ENCODE assay signal across 9 mouse cellular contexts in the genomic region with DNA sequence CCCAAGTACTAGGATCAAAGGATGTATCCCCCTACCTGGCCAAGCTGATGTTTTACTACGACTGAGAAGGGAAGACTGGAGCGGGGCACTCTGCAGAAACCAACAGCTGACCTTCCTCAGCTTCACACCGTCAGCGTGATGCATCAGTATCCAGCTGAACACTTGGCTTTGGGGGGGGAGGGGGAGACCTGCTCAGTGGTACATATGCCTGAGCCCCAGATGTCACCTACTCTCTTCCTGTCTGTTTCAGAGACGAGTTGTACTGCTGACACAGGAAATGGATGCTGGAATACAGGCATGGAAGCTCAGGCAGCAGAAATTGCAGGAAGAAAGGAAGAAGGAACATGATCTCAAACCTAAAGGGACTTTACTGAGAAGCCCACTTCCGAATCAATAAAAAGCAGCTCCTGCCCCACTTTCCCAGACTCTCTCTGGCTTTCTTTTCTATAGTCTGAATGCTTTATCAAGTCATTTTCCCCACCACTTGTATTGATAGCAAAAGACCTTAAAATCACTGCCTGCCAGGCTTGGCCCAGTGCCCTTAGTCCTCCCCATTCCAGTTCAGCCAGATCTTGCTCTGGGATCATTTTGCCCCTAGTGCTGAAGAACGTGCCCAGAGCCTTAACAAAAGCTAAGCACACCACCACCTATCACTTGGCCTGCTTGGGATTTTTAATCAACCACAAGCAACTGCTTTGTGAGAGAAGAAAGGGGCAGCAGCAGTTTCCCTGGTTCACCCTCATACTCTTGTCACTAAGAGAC. TPM values are rescaled to one million over a fixed set of nuclear protein-coding genes. Genes with fewer than 3 reads are reported as not detected.
DNase-seq lines count a peak whose midpoint lies in the region; ATAC-seq and TF ChIP-seq lines count a peak whose summit lies in the region.
"Had no signal": no experiment of that assay in that cellular context is flagged by ENCODE, and none has a peak within 500 bp of the region (broad histone marks: within the 10 kb centered on the region; RNA-seq: fewer than 3 reads in every experiment).

No protein-coding gene starts in this region.

- no peaks in the 10 kb centered on the region for H3K9me3 ChIP-seq in hindbrain, embryonic 10.5 days
- no peaks in the 10 kb centered on the region for H3K9me3 ChIP-seq in hindbrain, postnatal 0 days (ENCODE audit: low read length)
- no peaks in the 10 kb centered on the region for H3K9me3 ChIP-seq in embryonic facial prominence, embryonic 10.5 days
- H3K9me3 ChIP-seq in hindbrain, embryonic 13.5 days, result no peaks in the 10 kb centered on the region
- no peaks in the 10 kb centered on the region for H3K9me3 ChIP-seq in midbrain, embryonic 14.5 days (ENCODE audit: control insufficient read depth, low read length)

- ATAC-seq in hindbrain, postnatal 0 days, result no peak
- ATAC-seq in hindbrain, embryonic 13.5 days (ENCODE audit: low FRiP score), result no peak
- no peak for ATAC-seq in midbrain, embryonic 14.5 days (ENCODE audit: low FRiP score, low TSS enrichment)

- H3K4me2 ChIP-seq in hindbrain, postnatal 0 days (ENCODE audit: low read depth, low read length), result no peak overlapping the region
- H3K4me2 ChIP-seq in hindbrain, embryonic 13.5 days, result peak overlapping the region; percentile 71
- peak overlapping the region; percentile 67 for H3K4me2 ChIP-seq in midbrain, embryonic 14.5 days (ENCODE audit: low read length)

- H3K4me1 ChIP-seq in hindbrain, embryonic 10.5 days (replicated peaks), result peaks cover 73% of the 10 kb centered on the region
- 0 out of 2 replicates have a peak, but pooled peaks cover 10% of the 10 kb centered on the region for H3K4me1 ChIP-seq in hindbrain, postnatal 0 days (ENCODE audit: insufficient read depth, low read length)
- H3K4me1 ChIP-seq in embryonic facial prominence, embryonic 10.5 days, result peaks cover 65% of the 10 kb centered on the region
- H3K4me1 ChIP-seq in hindbrain, embryonic 13.5 days (replicated peaks), result peaks cover 72% of the 10 kb centered on the region
- H3K4me1 ChIP-seq in midbrain, embryonic 14.5 days (ENCODE audit: control insufficient read depth, insufficient read depth, low read length), result peaks cover 34% of the 10 kb centered on the region

- no peak for TF ChIP-seq CTCF in hindbrain, postnatal 0 days (IDR thresholded peaks at IDR 0.05; ENCODE audit: low read depth)
- no peak for TF ChIP-seq CTCF in layer of hippocampus, adult 2 months (conservative IDR thresholded peaks at IDR 0.05)

- DNase-seq in hindbrain, embryonic 10.5 days (ENCODE audit: low spot score), result no peak
- no peak for DNase-seq in hindbrain, postnatal 0 days (ENCODE audit: low spot score)
- no peak for DNase-seq in embryonic facial prominence, embryonic 10.5 days (ENCODE audit: low spot score)
- DNase-seq in midbrain, embryonic 14.5 days, result no peak
- no peak for DNase-seq in layer of hippocampus, adult 2 months (ENCODE audit: low spot score in 2 of 2)
- no peak for DNase-seq in cerebellum, adult 18-20 months
- DNase-seq in adrenal gland, postnatal 14 days, result no peak
- DNase-seq: cerebellum, adult 9-11 months had no signal

- peak overlapping the region; percentile 98 for H3K27ac ChIP-seq in hindbrain, embryonic 10.5 days
- no peak overlapping the region for H3K27ac ChIP-seq in hindbrain, postnatal 0 days
- peak overlapping the region; percentile 35; the same call in 1 of the 2 replicates for H3K27ac ChIP-seq in embryonic facial prominence, embryonic 10.5 days (replicated peaks)
- H3K27ac ChIP-seq in hindbrain, embryonic 13.5 days, result peak overlapping the region; percentile 87
- 0 out of 2 replicates have a peak overlapping the region, but pooled peaks have one; percentile 84 for H3K27ac ChIP-seq in midbrain, embryonic 14.5 days (replicated peaks; ENCODE audit: low read depth, low read length)
- no peak overlapping the region for H3K27ac ChIP-seq in layer of hippocampus, adult 2 months

- 73% methylated on average over 7 of the region's 7 CpGs for WGBS in hindbrain, embryonic 10.5 days
- 53% methylated on average over 7 of the region's 7 CpGs for WGBS in hindbrain, postnatal 0 days
- 71% methylated on average over 7 of the region's 7 CpGs for WGBS in embryonic facial prominence, embryonic 10.5 days
- 73% methylated on average over 7 of the region's 7 CpGs for WGBS in hindbrain, embryonic 13.5 days
- WGBS in midbrain, embryonic 14.5 days, result 66% methylated on average over 7 of the region's 7 CpGs

- peaks cover 22% of the 10 kb centered on the region for H3K36me3 ChIP-seq in hindbrain, embryonic 10.5 days
- peaks cover 7% of the 10 kb centered on the region; the same call in 1 of the 2 replicates for H3K36me3 ChIP-seq in hindbrain, postnatal 0 days (ENCODE audit: insufficient read depth, low read length)
- peaks cover 18% of the 10 kb centered on the region for H3K36me3 ChIP-seq in embryonic facial prominence, embryonic 10.5 days (replicated peaks)
- peaks cover 8% of the 10 kb centered on the region; the same call in 1 of the 2 replicates for H3K36me3 ChIP-seq in hindbrain, embryonic 13.5 days
- H3K36me3 ChIP-seq in midbrain, embryonic 14.5 days (ENCODE audit: control insufficient read depth, insufficient read depth, low read length), result peaks cover 6% of the 10 kb centered on the region; the same call in 1 of the 2 replicates

- no peak overlapping the region for H3K9ac ChIP-seq in hindbrain, postnatal 0 days (replicated peaks; ENCODE audit: low read length)
- H3K9ac ChIP-seq in hindbrain, embryonic 13.5 days, result peak overlapping the region; percentile 6; the same call in 1 of the 2 replicates
- no peak overlapping the region for H3K9ac ChIP-seq in midbrain, embryonic 14.5 days (replicated peaks; ENCODE audit: low read length)

- peak overlapping the region; percentile 78; the same call in 1 of the 2 replicates for H3K4me3 ChIP-seq in hindbrain, embryonic 10.5 days
- H3K4me3 ChIP-seq in hindbrain, postnatal 0 days (ENCODE audit: low read length), result no peak overlapping the region
- H3K4me3 ChIP-seq in embryonic facial prominence, embryonic 10.5 days, result peak overlapping the region; percentile 8; the same call in 1 of the 2 replicates
- peak overlapping the region; percentile 55; the same call in 1 of the 2 replicates for H3K4me3 ChIP-seq in hindbrain, embryonic 13.5 days
- H3K4me3 ChIP-seq in midbrain, embryonic 14.5 days (replicated peaks; ENCODE audit: low read depth, low read length), result no peak overlapping the region
- H3K4me3 ChIP-seq in layer of hippocampus, adult 2 months, result no peak overlapping the region

- peaks cover 9% of the 10 kb centered on the region for H3K27me3 ChIP-seq in hindbrain, embryonic 10.5 days (ENCODE audit: insufficient read depth, poor library complexity, severe bottlenecking)
- H3K27me3 ChIP-seq in hindbrain, postnatal 0 days (ENCODE audit: insufficient read depth, low read length), result no peaks in the 10 kb centered on the region
- peaks cover 29% of the 10 kb centered on the region for H3K27me3 ChIP-seq in embryonic facial prominence, embryonic 10.5 days (replicated peaks; ENCODE audit: low read depth, poor library complexity, severe bottlenecking)
- peaks cover 19% of the 10 kb centered on the region for H3K27me3 ChIP-seq in hindbrain, embryonic 13.5 days
- no peaks in the 10 kb centered on the region for H3K27me3 ChIP-seq in midbrain, embryonic 14.5 days (ENCODE audit: control insufficient read depth, insufficient read depth, low read length)

RNA-seq across cellular contexts. Expression of a gene that starts 1.9 kb away (rescaled TPM):
- polyA plus RNA-seq in hindbrain, embryonic 10.5 days (2016; fragmentation: Nextera tagmentation; extraction: Ambion mirVana), result 75.1 and 76.1 TPM in 2 replicates
- total RNA-seq in hindbrain, postnatal 0 days (2014; rRNA removed), result 50.1 and 53.3 TPM in 2 replicates
- polyA plus RNA-seq in hindbrain, postnatal 0 days (2015; fragmentation: Nextera tagmentation; extraction: Ambion mirVana), result 44.5 and 47.2 TPM in 2 replicates
- polyA plus RNA-seq in embryonic facial prominence, embryonic 10.5 days (2016; fragmentation: Nextera tagmentation; extraction: Ambion mirVana), result 62.7 and 69.5 TPM in 2 replicates
- polyA plus RNA-seq in hindbrain, embryonic 13.5 days (2015; fragmentation: Nextera tagmentation; extraction: Ambion mirVana), result 49.1 and 54.9 TPM in 2 replicates
- polyA plus RNA-seq in midbrain, embryonic 14.5 days (2014; fragmentation: Nextera tagmentation; extraction: Ambion mirVana), result 36.2 and 58.5 TPM in 2 replicates
- total RNA-seq in layer of hippocampus, adult 2 months (2021), result 10 to 100 TPM; 16.1 to 18.4 TPM
- total RNA-seq in adrenal gland, postnatal 14 days (2021), result 77.7 and 101 TPM in 2 replicates

RNA-seq across cellular contexts. Expression of a gene that starts 2.8 kb away (rescaled TPM):
- 198 and 224 TPM in 2 replicates for polyA plus RNA-seq in hindbrain, embryonic 10.5 days (2016; fragmentation: Nextera tagmentation; extraction: Ambion mirVana)
- 113 and 129 TPM in 2 replicates for total RNA-seq in hindbrain, postnatal 0 days (2014; rRNA removed)
- polyA plus RNA-seq in hindbrain, postnatal 0 days (2015; fragmentation: Nextera tagmentation; extraction: Ambion mirVana), result 266 and 297 TPM in 2 replicates
- polyA plus RNA-seq in embryonic facial prominence, embryonic 10.5 days (2016; fragmentation: Nextera tagmentation; extraction: Ambion mirVana), result 201 and 207 TPM in 2 replicates
- 298 and 306 TPM in 2 replicates for polyA plus RNA-seq in hindbrain, embryonic 13.5 days (2015; fragmentation: Nextera tagmentation; extraction: Ambion mirVana)
- 293 and 337 TPM in 2 replicates for polyA plus RNA-seq in midbrain, embryonic 14.5 days (2014; fragmentation: Nextera tagmentation; extraction: Ambion mirVana)
- 100 to 1,000 TPM in 1 of 2 experiments, 10 to 100 TPM in 1; 99.8 to 101 TPM for total RNA-seq in layer of hippocampus, adult 2 months (2021)
- 186 TPM in 2 replicates for total RNA-seq in adrenal gland, postnatal 14 days (2021)

RNA-seq across cellular contexts. Expression of a gene that starts 11.9 kb away (rescaled TPM):
- polyA plus RNA-seq in hindbrain, embryonic 10.5 days (2016; fragmentation: Nextera tagmentation; extraction: Ambion mirVana), result 5.0 and 5.5 TPM in 2 replicates
- 3.7 and 4.5 TPM in 2 replicates for total RNA-seq in hindbrain, postnatal 0 days (2014; rRNA removed)
- polyA plus RNA-seq in hindbrain, postnatal 0 days (2015; fragmentation: Nextera tagmentation; extraction: Ambion mirVana), result 3.6 TPM in 2 replicates
- polyA plus RNA-seq in embryonic facial prominence, embryonic 10.5 days (2016; fragmentation: Nextera tagmentation; extraction: Ambion mirVana), result 3.6 and 4.2 TPM in 2 replicates
- 5.9 and 6.0 TPM in 2 replicates for polyA plus RNA-seq in hindbrain, embryonic 13.5 days (2015; fragmentation: Nextera tagmentation; extraction: Ambion mirVana)
- polyA plus RNA-seq in midbrain, embryonic 14.5 days (2014; fragmentation: Nextera tagmentation; extraction: Ambion mirVana), result 3.5 and 4.0 TPM in 2 replicates
- total RNA-seq in layer of hippocampus, adult 2 months (2021), result 1 to 10 TPM; 1.4 to 2.0 TPM
- 4.6 and 6.5 TPM in 2 replicates for total RNA-seq in adrenal gland, postnatal 14 days (2021)

RNA-seq across cellular contexts. Expression of a gene that starts 34.4 kb away (rescaled TPM):
- polyA plus RNA-seq in hindbrain, embryonic 10.5 days (2016; fragmentation: Nextera tagmentation; extraction: Ambion mirVana), result 30.9 and 32.4 TPM in 2 replicates
- 57.7 and 62.5 TPM in 2 replicates for total RNA-seq in hindbrain, postnatal 0 days (2014; rRNA removed)
- 36.0 and 38.8 TPM in 2 replicates for polyA plus RNA-seq in hindbrain, postnatal 0 days (2015; fragmentation: Nextera tagmentation; extraction: Ambion mirVana)
- 23.2 and 23.4 TPM in 2 replicates for polyA plus RNA-seq in embryonic facial prominence, embryonic 10.5 days (2016; fragmentation: Nextera tagmentation; extraction: Ambion mirVana)
- 29.9 and 32.0 TPM in 2 replicates for polyA plus RNA-seq in hindbrain, embryonic 13.5 days (2015; fragmentation: Nextera tagmentation; extraction: Ambion mirVana)
- polyA plus RNA-seq in midbrain, embryonic 14.5 days (2014; fragmentation: Nextera tagmentation; extraction: Ambion mirVana), result 26.1 and 27.5 TPM in 2 replicates
- 10 to 100 TPM; 28.5 to 30.3 TPM for total RNA-seq in layer of hippocampus, adult 2 months (2021)
- 92.0 and 92.5 TPM in 2 replicates for total RNA-seq in adrenal gland, postnatal 14 days (2021)

RNA-seq across cellular contexts. Expression of a gene that starts 46.4 kb away (rescaled TPM):
- 20.8 and 40.2 TPM in 2 replicates for polyA plus RNA-seq in hindbrain, embryonic 10.5 days (2016; fragmentation: Nextera tagmentation; extraction: Ambion mirVana)
- total RNA-seq in hindbrain, postnatal 0 days (2014; rRNA removed), result 28.1 and 32.8 TPM in 2 replicates
- polyA plus RNA-seq in hindbrain, postnatal 0 days (2015; fragmentation: Nextera tagmentation; extraction: Ambion mirVana), result 25.2 and 25.3 TPM in 2 replicates
- polyA plus RNA-seq in embryonic facial prominence, embryonic 10.5 days (2016; fragmentation: Nextera tagmentation; extraction: Ambion mirVana), result 9.1 and 9.9 TPM in 2 replicates
- polyA plus RNA-seq in hindbrain, embryonic 13.5 days (2015; fragmentation: Nextera tagmentation; extraction: Ambion mirVana), result 48.0 and 48.8 TPM in 2 replicates
- 37.2 and 44.6 TPM in 2 replicates for polyA plus RNA-seq in midbrain, embryonic 14.5 days (2014; fragmentation: Nextera tagmentation; extraction: Ambion mirVana)
- total RNA-seq in layer of hippocampus, adult 2 months (2021), result 10 to 100 TPM; 23.9 to 24.0 TPM
- 0.75 and 0.93 TPM in 2 replicates for total RNA-seq in adrenal gland, postnatal 14 days (2021)

Comparison
In these comparisons a context has a peak if more than half of its experiments do, and no peak if none do; other contexts are left out.
1. H3K27ac ChIP-seq: peak in hindbrain, embryonic 10.5 days (single experiment), embryonic facial prominence, embryonic 10.5 days (single experiment), hindbrain, embryonic 13.5 days (single experiment) and midbrain, embryonic 14.5 days (single experiment); none in hindbrain, postnatal 0 days (single experiment) and layer of hippocampus, adult 2 months (single experiment).
2. H3K4me3 ChIP-seq: peak in hindbrain, embryonic 10.5 days (single experiment), embryonic facial prominence, embryonic 10.5 days (single experiment) and hindbrain, embryonic 13.5 days (single experiment); none in hindbrain, postnatal 0 days (single experiment), midbrain, embryonic 14.5 days (single experiment) and layer of hippocampus, adult 2 months (single experiment).